Mouse (Mus musculus): ENCODE data around the gene Ache. TPM values are rescaled to one million over a fixed set of nuclear protein-coding genes. Genes with fewer than 3 reads are reported as not detected.

The Ache gene
- 0.32 to 0.48 TPM (median 0.41 TPM) in 4 replicates for total RNA-seq (2023; ENCODE audit: inconsistent age)

GRCm38 (mm10) chr5:137287032-137287952, at the start of gene Ache:
Gene Ache (plus strand): TSS chr5:137287519.

DNA sequence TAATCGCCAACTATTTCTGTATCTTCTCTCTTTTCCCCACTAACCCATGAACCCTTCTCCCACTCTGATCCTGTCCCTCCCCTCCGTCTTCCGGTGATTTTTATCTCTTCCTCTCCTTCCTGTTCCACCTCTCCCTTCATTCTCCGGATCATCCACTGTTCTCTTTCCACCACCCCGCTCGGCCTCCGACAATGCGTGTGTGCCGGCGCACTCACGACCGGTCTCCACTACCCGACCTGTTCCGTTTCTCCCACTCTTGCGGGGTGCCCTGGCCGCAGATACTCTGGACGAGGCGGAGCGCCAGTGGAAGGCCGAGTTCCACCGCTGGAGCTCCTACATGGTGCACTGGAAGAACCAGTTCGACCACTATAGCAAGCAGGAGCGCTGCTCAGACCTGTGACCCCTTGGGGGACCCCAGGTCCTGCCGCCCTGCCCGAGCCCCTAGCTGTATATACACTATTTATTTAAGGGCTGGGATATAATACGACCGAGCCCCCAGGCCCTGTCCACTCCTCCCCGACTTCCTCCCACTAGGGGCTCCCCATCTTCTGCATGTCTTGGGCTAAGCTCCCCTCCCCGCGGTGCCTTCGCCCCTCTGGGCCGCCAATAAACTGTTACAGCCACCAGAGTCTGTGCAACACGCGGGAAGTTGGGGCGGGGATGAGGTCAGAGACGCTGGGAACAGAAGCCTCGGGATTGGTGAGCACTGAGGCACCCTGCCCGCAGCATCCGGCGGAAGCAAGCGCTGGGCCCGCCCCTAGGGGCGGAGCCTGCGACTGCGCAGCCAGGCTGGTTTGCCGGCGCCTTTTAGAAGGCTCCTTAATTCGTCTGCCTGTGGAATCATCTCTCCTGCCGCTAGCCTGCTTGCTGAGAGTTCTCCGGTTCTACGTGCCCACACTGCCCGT, 6.8 kb downstream of the Ache start, which contains the start of gene Ufsp1:
Gene Ufsp1, plus strand, starts transcription at position 791 of the 905 bp plus-strand sequence.

DNA sequence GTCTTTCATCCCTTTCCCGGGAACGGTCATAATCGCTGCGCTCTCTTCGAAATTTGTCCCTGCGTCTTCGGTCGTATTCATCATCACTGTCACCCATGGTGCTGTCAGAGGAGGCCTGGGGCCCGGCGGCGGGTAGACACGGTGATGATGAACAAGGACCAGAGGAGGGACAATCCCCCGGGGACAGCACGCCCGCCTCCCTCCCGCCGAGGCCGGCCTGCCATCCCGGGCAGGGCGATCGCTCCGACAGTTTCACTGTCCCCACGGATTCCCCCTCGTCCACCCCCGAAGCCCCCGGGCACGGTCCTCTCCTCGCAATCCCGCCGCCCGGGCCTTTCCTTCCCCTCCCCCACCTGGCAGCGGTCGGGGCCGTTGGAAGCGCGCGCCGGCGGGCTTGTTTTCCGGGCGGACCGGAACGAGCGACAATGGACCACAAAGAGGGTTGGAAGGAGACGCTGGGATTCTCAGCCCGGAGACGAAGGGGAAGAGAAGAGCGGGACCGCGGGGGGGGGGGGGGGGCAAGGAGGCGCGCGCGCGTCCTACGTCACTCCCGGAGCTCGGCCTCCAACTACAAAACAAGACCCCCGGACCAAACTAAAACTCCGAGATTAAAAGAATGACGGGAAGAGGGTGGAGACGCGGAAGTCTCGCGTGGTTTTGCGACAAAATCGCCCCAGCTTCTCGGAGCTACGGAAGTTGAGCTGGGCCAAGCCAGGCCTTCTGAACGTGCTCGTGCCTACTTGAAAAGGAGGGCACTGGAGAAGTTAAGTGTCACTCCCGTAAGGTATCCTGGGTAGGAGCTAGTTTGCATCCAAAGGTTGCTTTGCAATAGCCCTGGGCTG, 20.0 kb downstream of the Ache start, which contains the start of gene Srrt:
Gene Srrt, minus strand, starts transcription at position 604 of the 842 bp plus-strand sequence.

GRCm38 (mm10) chr5:137314193-137315083, 27.1 kb downstream of the Ache start, which contains the start of gene Trip6:
Gene Trip6 (minus strand): TSS chr5:137314404.

DNA sequence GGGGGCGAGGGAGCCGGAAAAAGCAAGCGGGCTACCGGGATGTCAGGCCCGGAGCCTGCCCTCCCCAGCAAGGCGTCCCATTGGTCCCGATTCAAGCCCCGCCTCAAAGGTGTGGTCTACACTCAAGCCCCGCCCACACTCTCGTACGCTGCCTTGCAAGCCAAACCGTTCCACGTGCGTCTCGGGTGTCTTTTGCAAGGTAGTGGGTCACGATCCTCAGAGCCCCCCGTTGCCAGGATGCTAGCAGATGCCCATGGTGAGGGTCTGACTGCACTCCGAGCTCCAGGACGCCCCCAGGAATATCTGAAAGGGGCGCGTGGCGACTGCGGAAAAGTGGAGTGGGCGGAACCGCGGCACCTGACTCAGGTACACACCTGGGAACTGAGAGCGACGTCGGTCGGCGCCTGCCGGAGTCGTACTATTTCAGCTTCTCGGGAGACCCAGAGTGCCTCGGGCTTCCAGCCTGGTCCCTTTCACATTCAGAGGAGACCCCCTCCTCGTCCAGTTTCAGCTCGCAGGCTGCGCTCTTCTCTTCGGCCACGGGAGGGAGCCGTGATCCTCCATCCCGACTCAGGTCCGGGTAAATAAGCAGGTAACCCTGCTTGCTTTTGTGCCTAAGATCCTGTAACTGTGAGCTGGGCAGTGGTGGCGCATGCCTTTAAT, 46.3 kb downstream of the Ache start, which contains the start of gene Slc12a9:
Gene Slc12a9, minus strand, starts transcription at position 86 of the 663 bp plus-strand sequence.

Other genes with a start within 250 kb of the Ache start
- gene Ap1s1, start 241.4 kb upstream of the Ache start, total RNA-seq (2023; ENCODE audit: inconsistent age), result 21.2 to 26.8 TPM (median 22.0 TPM) in 4 replicates
- not detected in 4 replicates for gene Serpine1, start 215.3 kb upstream of the Ache start, total RNA-seq (2023; ENCODE audit: inconsistent age)
- 58.3 to 72.3 TPM (median 64.2 TPM) in 4 replicates for gene Trim56, start 171.3 kb upstream of the Ache start, total RNA-seq (2023; ENCODE audit: inconsistent age)
- not detected in 4 replicates for gene Muc3, start 138.2 kb upstream of the Ache start, total RNA-seq (2023; ENCODE audit: inconsistent age)
- 10.4 to 13.8 TPM (median 11.2 TPM) in 4 replicates for gene Muc3a, start 75.1 kb upstream of the Ache start, total RNA-seq (2023; ENCODE audit: inconsistent age)
- gene Ufsp1, start 7.1 kb downstream of the Ache start, total RNA-seq (2023; ENCODE audit: inconsistent age), result 0.51 to 2.0 TPM (median 1.1 TPM) in 4 replicates
- gene Srrt, start 20.2 kb downstream of the Ache start, total RNA-seq (2023; ENCODE audit: inconsistent age), result 401 to 449 TPM (median 426 TPM) in 4 replicates
- 7.3 to 8.7 TPM (median 8.2 TPM) in 4 replicates for gene Trip6, start 26.9 kb downstream of the Ache start, total RNA-seq (2023; ENCODE audit: inconsistent age)
- gene Slc12a9, start 46.1 kb downstream of the Ache start, total RNA-seq (2023; ENCODE audit: inconsistent age), result 19.7 to 22.5 TPM (median 20.8 TPM) in 4 replicates
- not detected in 4 replicates for gene Ephb4, start 62.6 kb downstream of the Ache start, total RNA-seq (2023; ENCODE audit: inconsistent age)
- not detected in 4 replicates for gene Zan, start 189.5 kb downstream of the Ache start, total RNA-seq (2023; ENCODE audit: inconsistent age)
- gene Pop7, start 215.0 kb downstream of the Ache start, total RNA-seq (2023; ENCODE audit: inconsistent age), result 30.1 to 38.1 TPM (median 33.0 TPM) in 4 replicates
- 114 to 121 TPM (median 115 TPM) in 4 replicates for gene Gigyf1, start 231.0 kb downstream of the Ache start, total RNA-seq (2023; ENCODE audit: inconsistent age)
- not detected in 4 replicates for gene Epo, start 245.7 kb downstream of the Ache start, total RNA-seq (2023; ENCODE audit: inconsistent age)
- 346 to 423 TPM (median 404 TPM) in 4 replicates for gene Gnb2, start 246.0 kb downstream of the Ache start, total RNA-seq (2023; ENCODE audit: inconsistent age)